Mouse (Mus musculus) heart, embryonic 16.5 days (tissue): ENCODE measurements around the gene Rasgrp2. TPM values are rescaled to one million over a fixed set of nuclear protein-coding genes. Genes with fewer than 3 reads are reported as not detected.
A peak's percentile ranks its signal among the peaks of the same experiment; 100 is the strongest.

Source experiments
- ATAC-seq: fragments of 200-750 bp; cut with Nextera tagmentation; replicated peaks from 2 replicates; pipeline ENCODE4 v1.8.0; 2017; ENCODE audit warnings: moderate number of reproducible peaks; ENCODE audit not compliant: insufficient read depth, low FRiP score; ENCODE audit errors: extremely low read depth
- H3K27ac ChIP-seq: fragments of 300-500 bp; sonication (generic); 2 replicates; pipeline ENCODE4 v1.5.1; 2014; ENCODE audit warnings: mild to moderate bottlenecking, low read length, control low read depth, moderate library complexity
- H3K27me3 ChIP-seq: fragments of 300-500 bp; sonication (generic); 2 replicates; pipeline ENCODE4 v1.6.1; 2014; ENCODE audit warnings: low read length, mixed read lengths; ENCODE audit not compliant: control insufficient read depth, insufficient read depth
- H3K36me3 ChIP-seq: fragments of 300-500 bp; sonication (generic); 2 replicates; pipeline ENCODE4 v1.6.1; 2014; ENCODE audit not compliant: control insufficient read depth, insufficient read depth
- H3K4me1 ChIP-seq: fragments of 300-500 bp; sonication (generic); 2 replicates; pipeline ENCODE4 v1.6.1; 2014; ENCODE audit warnings: low read length, mixed read lengths; ENCODE audit not compliant: control insufficient read depth, insufficient read depth
- H3K4me2 ChIP-seq: fragments of 300-500 bp; sonication (generic); 2 replicates; pipeline ENCODE4 v1.6.1; 2014; ENCODE audit warnings: low read depth, mild to moderate bottlenecking, control low read depth, low read length
- H3K4me3 ChIP-seq: fragments of 300-500 bp; sonication (generic); 2 replicates; pipeline ENCODE4 v1.5.1; 2014; ENCODE audit warnings: mild to moderate bottlenecking, control low read depth, low read length
- H3K9ac ChIP-seq: fragments of 300-500 bp; sonication (generic); 2 replicates; pipeline ENCODE4 v1.6.1; 2014; ENCODE audit warnings: low read length, control low read depth
- H3K9me3 ChIP-seq: fragments of 300-500 bp; sonication (generic); replicated peaks from 2 replicates; pipeline ENCODE4 v1.6.1; 2016; ENCODE audit warnings: low read length; ENCODE audit not compliant: control insufficient read depth
- WGBS: fragments of 180-500 bp; shearing (Covaris S2); extraction: QIAGEN DNeasy Blood & Tissue Kit; methylation state at CpG from one replicate; pipeline ENCODE4 v1.1.7; 2014; 5-methylcytosine and 5-hydroxymethylcytosine counted together
- polyA plus RNA-seq: library from polyadenylated mRNA; unstranded; fragments of >200 nt; fragmentation: Nextera tagmentation; extraction: Ambion mirVana; gene quantifications from 2 replicates; pipeline ENCODE4 v1.2.1, GENCODE M21; 2015

The Rasgrp2 gene
- polyA plus RNA-seq, 1 experiment from 2014 or later: 69.8 TPM

GRCm38 (mm10) chr19:6452030-6452494 lies 52.9 kb downstream of the Rasgrp2 start:
- Histone ChIP-seq H3K4me1 (no peaks in the 10 kb centered on the region), H3K27me3 (peaks cover 9% of the 10 kb centered on the region; the same call in 1 of the 2 replicates), H3K27ac (no peak overlapping the region), H3K36me3 (no peaks in the 10 kb centered on the region), H3K4me2 (no peak overlapping the region), H3K9ac (no peak overlapping the region), H3K9me3 (no peaks in the 10 kb centered on the region), H3K4me3 (no peak overlapping the region)
- 23% methylated on average over 6 of the region's 6 CpGs for WGBS
- ATAC-seq: peak; percentile 89

GRCm38 (mm10) chr19:6452672-6453310 lies 53.7 kb downstream of the Rasgrp2 start:
- H3K36me3 ChIP-seq: no peaks in the 10 kb centered on the region
- H3K4me2 ChIP-seq: no peak overlapping the region
- no peaks in the 10 kb centered on the region for H3K4me1 ChIP-seq
- no peak overlapping the region for H3K4me3 ChIP-seq
- H3K27ac ChIP-seq: no peak overlapping the region
- peaks cover 5% of the 10 kb centered on the region; the same call in 1 of the 2 replicates for H3K27me3 ChIP-seq
- ATAC-seq: no peak
- 65% methylated on average over 9 of the region's 9 CpGs for WGBS
- H3K9me3 ChIP-seq: no peaks in the 10 kb centered on the region
- no peak overlapping the region for H3K9ac ChIP-seq

DNA sequence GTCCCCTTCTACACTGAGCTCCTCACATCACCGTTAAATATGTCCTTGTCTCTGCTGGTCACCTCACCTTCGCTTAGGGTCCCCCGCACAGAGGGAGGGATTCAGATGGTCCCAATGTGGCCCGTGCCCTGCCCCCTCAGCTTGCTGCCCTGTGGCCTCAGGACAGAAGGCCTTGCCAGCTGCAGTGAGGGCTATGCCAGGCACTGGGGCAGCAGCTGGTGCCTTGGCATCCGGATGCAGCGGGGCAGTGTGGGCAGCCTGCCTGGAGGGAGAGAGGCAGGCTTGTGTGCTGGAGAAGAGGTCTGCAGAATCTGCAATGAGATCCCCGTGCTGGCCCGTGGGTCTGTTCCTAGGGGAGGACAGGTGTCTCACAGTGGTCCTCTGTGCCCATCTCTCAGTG lies 54.2 kb downstream of the Rasgrp2 start:
- ATAC-seq: no peak
- 86% methylated on average over 8 of the region's 8 CpGs for WGBS
- no peak overlapping the region for H3K4me3 ChIP-seq
- H3K36me3 ChIP-seq: no peaks in the 10 kb centered on the region
- H3K4me1 ChIP-seq: no peaks in the 10 kb centered on the region
- no peaks in the 10 kb centered on the region for H3K9me3 ChIP-seq
- no peak overlapping the region for H3K9ac ChIP-seq
- H3K27ac ChIP-seq: no peak overlapping the region
- no peak overlapping the region for H3K4me2 ChIP-seq
- peaks cover 2% of the 10 kb centered on the region; the same call in 1 of the 2 replicates for H3K27me3 ChIP-seq

GRCm38 (mm10) chr19:6454041-6454720 lies 55.0 kb downstream of the Rasgrp2 start:
- WGBS: 69% methylated on average over 10 of the region's 10 CpGs
- Histone ChIP-seq H3K4me2 (no peak overlapping the region), H3K27ac (no peak overlapping the region), H3K36me3 (no peaks in the 10 kb centered on the region), H3K4me1 (no peaks in the 10 kb centered on the region), H3K27me3 (no peaks in the 10 kb centered on the region), H3K4me3 (no peak overlapping the region), H3K9me3 (no peaks in the 10 kb centered on the region), H3K9ac (no peak overlapping the region)
- no peak for ATAC-seq

DNA sequence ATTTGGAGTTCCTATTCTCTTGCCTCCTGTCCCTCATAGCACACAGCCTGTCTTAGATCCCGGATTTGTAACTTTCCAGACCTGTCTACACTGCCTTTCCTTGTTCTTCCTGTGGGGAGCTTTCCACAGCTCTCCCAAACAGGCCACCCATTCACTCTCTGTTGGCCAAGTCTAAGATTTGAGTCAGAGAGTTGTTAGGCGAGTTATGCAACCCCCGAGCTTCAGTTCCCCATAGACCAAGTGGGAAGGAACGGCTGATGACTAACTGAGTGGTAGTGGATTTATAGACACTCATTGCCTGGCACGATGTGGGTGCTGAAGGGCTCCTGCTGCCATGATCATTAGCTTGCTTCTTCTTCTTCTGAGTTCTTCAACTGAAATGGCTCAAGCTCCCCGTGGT lies 60.4 kb downstream of the Rasgrp2 start:
- Histone ChIP-seq H3K9me3 (no peaks in the 10 kb centered on the region), H3K4me2 (no peak overlapping the region), H3K4me3 (no peak overlapping the region), H3K9ac (no peak overlapping the region), H3K27me3 (0 out of 2 replicates have a peak, but pooled peaks cover 10% of the 10 kb centered on the region), H3K27ac (no peak overlapping the region), H3K36me3 (no peaks in the 10 kb centered on the region), H3K4me1 (no peaks in the 10 kb centered on the region; the same call in 1 of the 2 replicates)
- ATAC-seq: no peak
- WGBS: 68% methylated on average over 6 of the region's 6 CpGs

GRCm38 (mm10) chr19:6462841-6463240 lies 63.7 kb downstream of the Rasgrp2 start:
- H3K27ac ChIP-seq: no peak overlapping the region
- H3K9ac ChIP-seq: no peak overlapping the region
- no peaks in the 10 kb centered on the region for H3K36me3 ChIP-seq
- no peak overlapping the region for H3K4me2 ChIP-seq
- no peak overlapping the region for H3K4me3 ChIP-seq
- ATAC-seq: no peak
- H3K4me1 ChIP-seq: no peaks in the 10 kb centered on the region; the same call in 1 of the 2 replicates
- 40% methylated on average over 6 of the region's 6 CpGs for WGBS
- H3K9me3 ChIP-seq: no peaks in the 10 kb centered on the region
- 0 out of 2 replicates have a peak, but pooled peaks cover 10% of the 10 kb centered on the region for H3K27me3 ChIP-seq

DNA sequence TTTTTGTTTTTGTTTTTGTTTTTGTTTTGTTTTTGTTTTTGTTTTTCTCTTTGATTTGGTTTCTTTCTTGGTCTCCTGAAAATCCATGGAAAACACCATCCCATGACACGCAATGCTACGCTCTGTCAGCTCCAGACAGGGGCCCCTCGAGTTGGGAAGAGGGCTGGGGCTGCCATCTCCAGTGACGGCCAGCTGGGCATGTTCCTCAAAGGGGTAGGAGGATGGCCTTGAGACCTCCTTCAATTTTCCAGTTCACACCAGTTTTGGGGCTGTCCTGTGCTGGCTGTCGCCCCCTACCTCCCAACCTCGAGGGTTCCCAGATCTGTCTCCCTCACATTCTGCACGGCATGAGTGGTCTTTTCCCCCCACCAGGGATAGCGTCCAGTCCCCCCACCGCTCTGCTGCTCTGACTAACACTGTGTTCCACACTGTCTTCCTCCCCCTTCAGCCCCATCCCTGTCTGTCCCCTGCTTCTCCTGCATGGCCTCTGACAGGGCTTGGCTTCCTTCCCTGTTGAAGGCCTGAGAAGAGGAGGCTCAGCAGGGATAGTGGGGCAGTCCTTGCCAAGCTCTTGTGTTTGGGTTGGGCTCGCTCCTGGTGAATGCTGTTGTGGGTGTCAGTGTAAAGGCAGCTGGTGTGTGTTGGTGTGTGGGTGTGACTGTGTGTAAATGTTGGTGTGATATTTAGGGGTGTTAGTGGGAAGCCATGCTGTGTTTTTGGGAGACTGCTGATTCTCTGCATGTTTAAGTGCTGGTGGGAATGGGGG lies 65.3 kb downstream of the Rasgrp2 start:
- H3K36me3 ChIP-seq: no peaks in the 10 kb centered on the region
- H3K27ac ChIP-seq: no peak overlapping the region
- 0 out of 2 replicates have a peak, but pooled peaks cover 10% of the 10 kb centered on the region for H3K27me3 ChIP-seq
- H3K4me3 ChIP-seq: no peak overlapping the region
- no peak overlapping the region for H3K4me2 ChIP-seq
- WGBS: 37% methylated on average over 10 of the region's 10 CpGs
- ATAC-seq: 0 out of 2 replicates have a peak, but pooled peaks have one; percentile 23
- no peaks in the 10 kb centered on the region; the same call in 1 of the 2 replicates for H3K4me1 ChIP-seq
- no peaks in the 10 kb centered on the region for H3K9me3 ChIP-seq
- H3K9ac ChIP-seq: no peak overlapping the region
